Mouse (Mus musculus): ENCODE data around the gene Alyref2.

Gene Alyref2

GRCm38 (mm10) chr1:171501636-171502080, 1.6 kb upstream of the Alyref2 start:
- peak; percentile 54 to 55 for DNase-seq

GRCm38 (mm10) chr1:171502388-171503249, 659 bp upstream of the Alyref2 start:
- DNase-seq, result peak; percentile 44 to 58

- DNase-seq, result peak; percentile 67 to 82
Measured at GRCm38 (mm10) chr1:171503592-171504291, 464 bp downstream of the Alyref2 start.

DNA sequence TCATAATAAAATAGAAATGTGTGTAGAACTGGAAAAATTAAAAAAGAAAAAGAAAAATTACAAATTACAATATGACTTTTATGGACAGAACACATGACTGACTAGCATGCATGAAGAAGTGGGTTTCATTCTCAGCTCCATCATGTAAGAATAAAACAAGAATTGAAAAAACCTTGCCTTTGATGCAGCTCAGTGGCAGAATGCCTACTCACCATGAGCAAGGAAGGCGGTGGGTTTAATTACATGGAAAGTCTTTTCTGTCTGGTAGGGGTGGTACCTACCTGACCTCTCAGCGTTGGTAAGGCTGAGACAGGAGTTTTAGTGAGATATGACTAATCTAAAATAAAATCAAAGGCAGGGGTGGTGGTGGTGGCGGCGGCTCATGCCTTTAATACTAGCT, 1.3 kb downstream of the Alyref2 start:
- DNase-seq, result no peak

- no peak for DNase-seq
Measured at GRCm38 (mm10) chr1:171513234-171513633, 10.0 kb downstream of the Alyref2 start.

- no peak for DNase-seq
Measured at GRCm38 (mm10) chr1:171513760-171514159, 10.5 kb downstream of the Alyref2 start.

GRCm38 (mm10) chr1:171515039-171515438, 11.8 kb downstream of the Alyref2 start:
- no peak for DNase-seq

GRCm38 (mm10) chr1:171515557-171515956, 12.3 kb downstream of the Alyref2 start:
- DNase-seq, result no peak

- no peak for DNase-seq
Measured at GRCm38 (mm10) chr1:171531367-171531766, 28.1 kb downstream of the Alyref2 start.

- no peak for DNase-seq
Measured at GRCm38 (mm10) chr1:171532830-171533229, 29.6 kb downstream of the Alyref2 start.

DNA sequence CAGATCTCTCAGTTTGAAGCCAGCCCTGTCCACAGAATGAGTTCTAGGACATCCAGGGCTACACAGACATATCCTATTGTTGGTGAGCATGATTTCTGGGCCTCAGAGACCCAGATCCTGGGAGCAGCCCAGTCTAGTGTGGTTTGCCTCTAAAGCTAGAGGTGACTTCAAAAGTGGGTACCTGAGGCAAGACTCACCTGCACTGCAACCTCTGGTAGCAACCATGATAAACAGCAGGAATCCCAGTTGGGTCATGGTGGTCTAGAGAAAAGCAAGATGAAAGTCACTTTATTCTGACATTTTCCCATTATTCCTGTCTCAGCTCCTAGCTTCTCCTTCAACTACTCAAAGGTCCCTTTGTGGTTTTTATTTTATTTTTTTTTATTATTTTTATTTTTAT, 31.3 kb downstream of the Alyref2 start:
- DNase-seq, result no peak

DNA sequence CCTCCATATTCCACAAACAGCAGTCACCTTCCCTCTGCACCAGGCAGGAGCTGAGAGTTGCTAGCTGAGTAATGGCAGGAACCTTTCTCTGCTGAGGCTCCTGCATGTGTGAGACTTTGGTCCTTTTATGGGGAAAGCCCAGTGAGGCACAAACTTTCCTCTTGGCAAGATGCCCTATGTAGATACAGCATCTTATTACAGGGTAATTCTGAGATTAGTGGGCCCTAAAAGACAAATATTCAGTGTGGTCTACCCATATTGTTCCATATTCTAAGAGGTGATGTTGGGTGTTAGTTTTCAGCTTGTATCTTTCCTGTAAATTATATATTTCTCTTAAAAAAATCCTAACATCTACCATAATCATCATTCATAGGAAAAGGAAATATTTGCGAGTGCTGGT, 31.9 kb downstream of the Alyref2 start, which contains the start of gene Itln1:
Gene Itln1, minus strand, starts transcription at position 101 of the 400 bp plus-strand sequence.
- DNase-seq, result no peak

DNA sequence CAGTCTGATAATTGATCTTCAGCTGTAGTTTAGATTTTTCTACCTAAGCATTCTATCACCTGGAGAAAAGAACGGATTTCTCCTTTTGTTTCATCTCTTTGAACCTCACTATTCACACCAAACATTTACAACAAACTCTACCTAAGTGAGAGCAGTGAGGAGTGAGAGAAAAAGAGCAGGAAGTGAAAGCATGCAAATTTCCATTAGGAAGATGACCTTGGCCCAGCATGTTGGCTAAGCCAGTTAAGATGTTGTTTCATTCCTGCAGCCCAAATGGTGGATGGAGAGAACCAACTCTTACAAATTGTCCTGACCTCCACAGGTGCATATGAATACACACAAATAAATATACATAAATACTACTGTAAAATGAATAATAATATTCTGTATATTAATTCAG, 37.4 kb downstream of the Alyref2 start:
- no peak for DNase-seq

DNA sequence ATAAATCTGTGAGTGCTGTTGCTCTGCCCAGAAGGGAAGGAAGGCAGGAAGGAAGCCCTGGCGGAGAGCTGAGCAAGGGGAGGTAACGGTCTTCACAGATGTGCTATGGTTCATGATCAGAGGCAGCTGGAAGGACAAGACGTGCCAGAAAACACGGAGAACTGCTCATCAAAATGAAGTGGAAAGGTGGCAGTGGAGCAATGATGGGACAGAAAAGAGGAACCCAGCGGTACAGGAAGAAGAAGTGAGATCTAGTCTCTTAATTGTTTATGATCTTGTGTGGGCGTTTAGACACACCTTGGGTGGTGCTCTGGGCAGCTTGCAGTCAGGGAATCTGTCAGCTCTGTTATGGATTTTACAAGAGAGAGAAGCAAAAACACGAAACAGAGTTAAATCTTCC, 48.0 kb downstream of the Alyref2 start:
- no peak for DNase-seq

DNA sequence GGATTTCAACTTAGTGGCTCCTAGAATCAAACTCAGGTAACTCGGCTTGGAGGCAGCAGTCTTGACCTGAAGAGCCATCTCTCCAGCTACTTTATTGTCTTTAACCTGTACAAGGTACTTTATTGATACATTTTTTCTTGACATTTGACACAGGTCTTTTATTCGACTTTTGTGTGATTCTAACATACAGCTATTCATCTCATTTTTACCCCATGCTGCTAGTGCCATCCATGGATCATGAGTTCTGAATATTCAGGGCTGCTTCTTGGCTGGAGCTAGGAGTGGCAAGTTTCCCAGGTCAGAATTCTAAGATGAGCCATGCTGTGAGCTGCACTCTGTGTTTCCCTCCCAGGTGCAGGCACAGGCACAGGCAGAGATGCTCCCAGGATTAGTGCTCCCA, 49.0 kb downstream of the Alyref2 start:
- no peak for DNase-seq

- DNase-seq, result no peak
Measured at GRCm38 (mm10) chr1:171553359-171554341, 50.4 kb downstream of the Alyref2 start.
